Comparison of ENCODE assay signal across 18 mouse cellular contexts in genomic region chr11:20873386-20873785, GRCm38 (mm10). TPM values are rescaled to one million over a fixed set of nuclear protein-coding genes. Genes with fewer than 3 reads are reported as not detected.
DNase-seq lines count a peak whose midpoint lies in the region; TF ChIP-seq lines count a peak whose summit lies in the region.
"Had no signal": no experiment of that assay in that cellular context is flagged by ENCODE, and none has a peak within 500 bp of the region (broad histone marks: within the 10 kb centered on the region; RNA-seq: fewer than 3 reads in every experiment).

No protein-coding gene starts in this region.

- H3K27ac ChIP-seq in heart, embryonic 10.5 days, result peak overlapping the region; percentile 62; the same call in 1 of the 2 replicates
- H3K27ac ChIP-seq: hindbrain, embryonic 13.5 days; layer of hippocampus, adult 2 months; neural tube, embryonic 13.5 days had no signal

- no peaks in the 10 kb centered on the region for H3K9me3 ChIP-seq in heart, embryonic 10.5 days
- no peaks in the 10 kb centered on the region for H3K9me3 ChIP-seq in E14TG2a.4 (ENCODE audit: low read length)
- H3K9me3 ChIP-seq: heart, embryonic 12.5 days; hindbrain, embryonic 13.5 days; neural tube, embryonic 13.5 days had no signal

- WGBS in heart, embryonic 10.5 days, result 77% methylated on average over 5 of the region's 5 CpGs

- no peak for DNase-seq in heart, embryonic 10.5 days (ENCODE audit: low spot score)
- no peak for DNase-seq in heart, adult 11 months
- DNase-seq in 3T3-L1 (ENCODE audit: low read depth, low spot score) (peak; percentile 63), adipocyte (ENCODE audit: low spot score) (peak; percentile 26)
- no peak for DNase-seq in layer of hippocampus, adult 9-11 months
- no peak for DNase-seq in left cerebral cortex, adult 18-20 months (ENCODE audit: low spot score in 2 of 2)
- DNase-seq: cerebellum, adult 2 months; kidney, postnatal 14 days; left cerebral cortex, postnatal 4 days; liver; spleen, adult 18-20 months; thymus, adult 18-20 months had no signal

- no peak overlapping the region for H3K4me3 ChIP-seq in heart, embryonic 10.5 days
- H3K4me3 ChIP-seq in E14TG2a.4 (replicated peaks; ENCODE audit: low read length), result peak overlapping the region; percentile 49
- H3K4me3 ChIP-seq: erythroblast, embryonic 14.5 days; heart, embryonic 12.5 days; hindbrain, embryonic 13.5 days; layer of hippocampus, adult 2 months; neural tube, embryonic 13.5 days had no signal

- peaks cover 26% of the 10 kb centered on the region for H3K4me1 ChIP-seq in heart, embryonic 10.5 days
- peaks cover 5% of the 10 kb centered on the region; the same call in 1 of the 2 replicates for H3K4me1 ChIP-seq in E14TG2a.4 (replicated peaks; ENCODE audit: low read depth, low read length)
- H3K4me1 ChIP-seq: hindbrain, embryonic 13.5 days; neural tube, embryonic 13.5 days had no signal

- H3K36me3 ChIP-seq in heart, embryonic 10.5 days, result no peaks in the 10 kb centered on the region
- H3K36me3 ChIP-seq in E14TG2a.4 (ENCODE audit: insufficient read depth, low read length), result no peaks in the 10 kb centered on the region
- H3K36me3 ChIP-seq: heart, embryonic 12.5 days; hindbrain, embryonic 13.5 days; neural tube, embryonic 13.5 days had no signal

- no peak for TF ChIP-seq CTCF in E14TG2a.4 (conservative IDR thresholded peaks at IDR 0.05; ENCODE audit: low read length)

- no peaks in the 10 kb centered on the region for H3K27me3 ChIP-seq in heart, embryonic 10.5 days (ENCODE audit: insufficient read depth, poor library complexity, severe bottlenecking)
- no peaks in the 10 kb centered on the region for H3K27me3 ChIP-seq in E14TG2a.4 (ENCODE audit: insufficient read depth, low read length)
- H3K27me3 ChIP-seq: heart, embryonic 12.5 days; hindbrain, embryonic 13.5 days; neural tube, embryonic 13.5 days had no signal

RNA-seq across cellular contexts. Expression of gene Lgalsl, which starts 42.5 kb away (rescaled TPM):
- polyA plus RNA-seq in heart, embryonic 10.5 days (2016; fragmentation: Nextera tagmentation; extraction: Ambion mirVana), result 44.5 and 53.4 TPM in 2 replicates
- total RNA-seq in left cerebral cortex, adult 18-20 months (2021), result 10 to 100 TPM; 77.9 to 85.3 TPM

Comparison
In these comparisons a context has a peak if more than half of its experiments do, and no peak if none do; other contexts are left out.
1. DNase-seq: peak in 3T3-L1 (single experiment) and adipocyte (single experiment); none in heart, embryonic 10.5 days (single experiment), heart, adult 11 months (single experiment), layer of hippocampus, adult 9-11 months (single experiment) and left cerebral cortex, adult 18-20 months (0 of 2).